Mouse (Mus musculus) limb, embryonic 10.5 days (tissue): ENCODE results near the gene Rnf113a2. TPM values are rescaled to one million over a fixed set of nuclear protein-coding genes. Genes with fewer than 3 reads are reported as not detected.

Experiments
- DNase-seq: peaks from one replicate; pipeline ENCODE4 v3.0.0-alpha.2; 2017; ENCODE audit warnings: low spot score
- H3K27ac ChIP-seq: fragments of 300-500 bp; sonication (generic); 2 replicates; pipeline ENCODE4 v1.5.1; 2016; ENCODE audit warnings: mild to moderate bottlenecking
- H3K27me3 ChIP-seq: fragments of 300-500 bp; sonication (generic); 2 replicates; pipeline ENCODE4 v1.6.1; 2016; ENCODE audit warnings: low read depth, mild to moderate bottlenecking; ENCODE audit not compliant: poor library complexity, severe bottlenecking
- H3K36me3 ChIP-seq: fragments of 300-500 bp; sonication (generic); 2 replicates; pipeline ENCODE4 v1.6.1; 2016; ENCODE audit warnings: mild to moderate bottlenecking, moderate library complexity
- H3K4me1 ChIP-seq: fragments of 300-500 bp; sonication (generic); 2 replicates; pipeline ENCODE4 v1.6.1; 2016
- H3K4me3 ChIP-seq: fragments of 300-500 bp; sonication (generic); 2 replicates; pipeline ENCODE4 v1.5.1; 2016; ENCODE audit warnings: mild to moderate bottlenecking, moderate library complexity
- H3K9me3 ChIP-seq: fragments of 300-500 bp; sonication (generic); replicated peaks from 2 replicates; pipeline ENCODE4 v1.6.1; 2016; ENCODE audit warnings: mild to moderate bottlenecking
- WGBS: fragments of 180-500 bp; shearing (Covaris S2); methylation state at CpG from one replicate; pipeline ENCODE4 v1.1.7; 2016; 5-methylcytosine and 5-hydroxymethylcytosine counted together
- polyA plus RNA-seq: library from polyadenylated mRNA; unstranded; fragments of >200 nt; fragmentation: Nextera tagmentation; extraction: Ambion mirVana; gene quantifications from 2 replicates; pipeline ENCODE4 v1.2.1, GENCODE M21; 2016

Gene Rnf113a2
- 23.1 and 24.8 TPM in 2 replicates for polyA plus RNA-seq

DNA sequence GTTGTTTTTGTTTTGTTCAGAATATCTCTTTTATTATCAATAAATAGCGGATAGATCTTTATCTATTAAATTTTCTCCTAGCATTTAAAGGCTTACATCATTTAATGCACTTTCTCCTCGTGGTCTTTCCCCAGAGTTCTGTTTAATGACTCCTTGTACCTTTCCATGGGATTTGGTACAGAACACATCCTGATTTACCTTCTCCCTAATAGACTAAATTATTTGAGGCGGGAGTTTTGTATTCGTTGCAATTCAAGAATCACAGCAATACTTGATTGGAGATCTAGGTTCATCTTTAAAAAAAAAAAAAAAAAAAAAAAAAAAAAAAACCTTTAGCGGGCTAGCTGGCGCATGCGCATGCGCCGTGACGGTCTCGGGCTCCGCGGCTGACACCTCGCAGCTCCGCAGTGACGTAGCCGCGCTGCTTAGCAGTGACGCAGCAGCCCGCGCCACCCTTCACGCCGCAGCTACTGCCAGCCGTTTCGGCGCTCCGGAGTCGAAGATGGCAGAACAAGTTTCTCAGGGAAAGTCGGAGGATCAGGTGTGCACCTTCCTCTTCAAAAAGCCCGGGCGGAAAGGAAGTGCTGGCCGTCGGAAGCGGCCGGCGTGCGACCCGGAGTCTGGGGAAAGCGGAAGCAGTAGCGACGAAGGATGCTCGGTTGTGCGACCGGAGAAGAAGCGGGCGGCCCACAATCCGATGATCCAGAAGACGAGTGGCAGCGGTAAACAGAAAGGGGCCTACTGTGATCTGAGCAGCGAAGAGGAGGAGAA is at the start of gene Rnf113a2:
Rnf113a2 (plus strand) TSS at position 363 of the 771 bp plus-strand sequence.
- no peaks in the 10 kb centered on the region for H3K27me3 ChIP-seq
- H3K36me3 ChIP-seq, result peaks cover 9% of the 10 kb centered on the region
- WGBS, result 3% methylated on average over 50 of the region's 50 CpGs
- peak; percentile 86 for DNase-seq
- no peaks in the 10 kb centered on the region; the same call in 1 of the 2 replicates for H3K9me3 ChIP-seq
- H3K4me3 ChIP-seq, result peak within 1 kb of the TSS; percentile 70
- H3K4me1 ChIP-seq, result peaks cover 6% of the 10 kb centered on the region
- peak within 1 kb of the TSS; percentile 87 for H3K27ac ChIP-seq

DNA sequence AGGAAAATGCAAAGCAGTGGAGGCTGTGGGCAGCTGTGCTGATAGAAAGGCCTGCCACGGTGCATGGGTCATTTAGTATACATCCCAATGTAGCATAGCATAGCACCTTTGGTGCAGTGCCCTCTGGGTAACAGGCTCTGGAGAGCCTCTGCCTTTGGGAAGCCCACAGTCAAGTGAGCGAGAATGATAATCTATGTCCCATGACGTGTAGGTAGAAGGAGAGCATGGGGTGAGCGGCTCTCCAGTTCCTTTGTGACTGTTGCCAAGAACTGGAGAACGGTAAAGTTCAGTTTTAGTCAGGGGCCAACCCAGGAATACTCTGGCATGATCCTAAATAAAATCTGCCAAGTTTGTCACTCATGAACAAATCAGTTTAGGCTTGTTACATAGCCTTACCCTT is 45.3 kb upstream of the Rnf113a2 start:
- H3K4me1 ChIP-seq, result no peaks in the 10 kb centered on the region
- no peak overlapping the region for H3K27ac ChIP-seq
- H3K9me3 ChIP-seq, result no peaks in the 10 kb centered on the region
- no peak for DNase-seq
- 94% methylated on average over 5 of the region's 5 CpGs for WGBS
- no peak overlapping the region for H3K4me3 ChIP-seq
- peaks cover 83% of the 10 kb centered on the region for H3K36me3 ChIP-seq
- H3K27me3 ChIP-seq, result no peaks in the 10 kb centered on the region

- no peak for DNase-seq
- H3K27ac ChIP-seq, result no peak overlapping the region
- H3K36me3 ChIP-seq, result peaks cover 62% of the 10 kb centered on the region
- H3K4me1 ChIP-seq, result no peaks in the 10 kb centered on the region
- H3K9me3 ChIP-seq, result no peaks in the 10 kb centered on the region
- H3K4me3 ChIP-seq, result no peak overlapping the region
- 92% methylated on average over 6 of the region's 6 CpGs for WGBS
- H3K27me3 ChIP-seq, result no peaks in the 10 kb centered on the region
Measured at GRCm38 (mm10) chr12:84373831-84374481, 43.0 kb upstream of the Rnf113a2 start.

DNA sequence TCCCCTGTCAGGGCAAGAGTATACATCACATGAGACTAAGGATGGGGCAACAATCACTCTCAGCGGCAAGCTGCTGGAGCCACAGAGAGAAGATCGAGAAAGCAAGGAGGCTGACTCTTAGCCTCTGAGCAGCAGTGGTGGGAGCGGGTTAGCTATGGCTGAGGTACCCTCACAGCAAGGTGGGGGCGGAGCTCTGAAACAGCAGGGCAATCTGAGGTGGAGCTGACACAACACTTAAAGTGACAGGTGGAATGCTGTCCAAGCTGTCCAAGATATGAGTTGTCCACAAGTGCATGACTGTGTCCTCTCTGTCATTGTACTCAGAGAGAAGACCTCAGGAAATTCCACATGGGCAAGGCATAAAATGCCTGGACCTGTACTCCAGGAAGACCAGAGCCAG is 34.6 kb upstream of the Rnf113a2 start:
- Histone ChIP-seq H3K27me3 (no peaks in the 10 kb centered on the region), H3K27ac (no peak overlapping the region), H3K9me3 (no peaks in the 10 kb centered on the region), H3K36me3 (no peaks in the 10 kb centered on the region), H3K4me1 (no peaks in the 10 kb centered on the region), H3K4me3 (no peak overlapping the region)
- no peak for DNase-seq
- WGBS, result 85% methylated on average over 4 of the region's 4 CpGs

DNA sequence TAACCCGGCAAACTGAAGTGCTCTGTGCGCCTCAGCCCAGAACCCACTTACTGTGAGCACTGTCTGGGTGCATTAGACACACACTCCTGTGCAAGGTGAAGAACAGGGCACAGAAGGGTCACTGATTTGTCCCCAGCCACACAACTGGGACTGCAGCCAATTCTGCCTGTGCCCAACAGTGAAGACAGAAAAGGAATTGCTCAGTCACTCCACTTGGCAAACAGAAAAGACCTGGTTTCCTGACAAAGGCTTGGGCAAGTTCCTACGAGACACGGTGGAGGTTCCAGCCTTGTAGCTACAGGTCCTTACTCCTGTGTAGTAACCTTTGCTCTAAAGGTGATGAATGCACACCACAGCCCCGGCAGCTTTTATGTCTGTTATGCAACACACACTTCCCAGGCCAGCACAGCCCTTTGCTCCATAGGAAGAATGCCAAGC is 32.3 kb upstream of the Rnf113a2 start:
- Histone ChIP-seq H3K27me3 (no peaks in the 10 kb centered on the region), H3K36me3 (no peaks in the 10 kb centered on the region), H3K4me1 (no peaks in the 10 kb centered on the region), H3K9me3 (no peaks in the 10 kb centered on the region), H3K4me3 (no peak overlapping the region), H3K27ac (no peak overlapping the region)
- no peak for DNase-seq
- WGBS, result 86% methylated on average over 5 of the region's 5 CpGs

GRCm38 (mm10) chr12:84385408-84385807 is 31.6 kb upstream of the Rnf113a2 start:
- no peaks in the 10 kb centered on the region for H3K27me3 ChIP-seq
- DNase-seq, result no peak
- H3K4me1 ChIP-seq, result no peaks in the 10 kb centered on the region
- no peaks in the 10 kb centered on the region for H3K36me3 ChIP-seq
- no peak overlapping the region for H3K27ac ChIP-seq
- 95% methylated on average over 4 of the region's 4 CpGs for WGBS
- no peak overlapping the region for H3K4me3 ChIP-seq
- no peaks in the 10 kb centered on the region for H3K9me3 ChIP-seq

DNA sequence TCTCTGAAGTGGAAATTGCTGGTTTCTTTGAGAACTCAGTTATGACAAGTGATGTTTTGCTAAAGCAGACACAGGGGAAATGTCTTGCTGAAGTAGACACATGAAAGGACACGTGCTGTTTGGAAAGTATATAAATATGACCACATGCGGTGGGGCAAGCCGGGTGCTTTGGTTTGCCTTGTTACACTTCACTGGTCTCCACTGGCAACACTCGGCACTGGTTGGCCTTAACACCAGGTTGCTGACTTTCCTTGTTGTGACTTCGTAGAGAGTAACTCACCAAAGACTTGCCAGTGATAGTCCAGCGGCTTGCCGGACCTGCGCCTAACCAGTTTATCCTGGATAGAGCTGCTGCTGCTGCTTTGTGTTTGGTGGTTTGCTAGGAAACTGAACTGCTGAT is 28.9 kb upstream of the Rnf113a2 start:
- no peaks in the 10 kb centered on the region for H3K4me1 ChIP-seq
- H3K9me3 ChIP-seq, result no peaks in the 10 kb centered on the region
- no peak overlapping the region for H3K27ac ChIP-seq
- H3K36me3 ChIP-seq, result no peaks in the 10 kb centered on the region
- WGBS, result 94% methylated on average over 8 of the region's 8 CpGs
- H3K27me3 ChIP-seq, result no peaks in the 10 kb centered on the region
- DNase-seq, result no peak
- H3K4me3 ChIP-seq, result no peak overlapping the region

GRCm38 (mm10) chr12:84388774-84389400 is 28.1 kb upstream of the Rnf113a2 start:
- no peaks in the 10 kb centered on the region for H3K36me3 ChIP-seq
- H3K27me3 ChIP-seq, result no peaks in the 10 kb centered on the region
- no peak overlapping the region for H3K27ac ChIP-seq
- no peaks in the 10 kb centered on the region for H3K9me3 ChIP-seq
- DNase-seq, result no peak
- H3K4me3 ChIP-seq, result no peak overlapping the region
- WGBS, result 74% methylated on average over 14 of the region's 14 CpGs
- H3K4me1 ChIP-seq, result no peaks in the 10 kb centered on the region

GRCm38 (mm10) chr12:84390336-84390735 is 26.7 kb upstream of the Rnf113a2 start:
- Histone ChIP-seq H3K9me3 (no peaks in the 10 kb centered on the region), H3K4me1 (no peaks in the 10 kb centered on the region), H3K36me3 (no peaks in the 10 kb centered on the region), H3K27me3 (no peaks in the 10 kb centered on the region), H3K27ac (no peak overlapping the region), H3K4me3 (no peak overlapping the region)
- 77% methylated on average over 6 of the region's 6 CpGs for WGBS
- peak; percentile 41 for DNase-seq

- WGBS, result 98% methylated on average over 4 of the region's 4 CpGs
- H3K9me3 ChIP-seq, result no peaks in the 10 kb centered on the region
- no peak overlapping the region for H3K27ac ChIP-seq
Measured at GRCm38 (mm10) chr12:84392681-84393080, 24.3 kb upstream of the Rnf113a2 start.

GRCm38 (mm10) chr12:84393847-84394246 is 23.1 kb upstream of the Rnf113a2 start:
- Histone ChIP-seq H3K36me3 (no peaks in the 10 kb centered on the region), H3K27ac (no peak overlapping the region), H3K9me3 (no peaks in the 10 kb centered on the region), H3K4me3 (no peak overlapping the region), H3K27me3 (no peaks in the 10 kb centered on the region), H3K4me1 (no peaks in the 10 kb centered on the region)
- 89% methylated on average over 5 of the region's 5 CpGs for WGBS
- DNase-seq, result no peak

More at GRCm38 (mm10) chr12:84392681-84393080, 24.3 kb upstream of the Rnf113a2 start:
- H3K4me3 ChIP-seq, result no peak overlapping the region
- H3K4me1 ChIP-seq, result no peaks in the 10 kb centered on the region
- H3K36me3 ChIP-seq, result no peaks in the 10 kb centered on the region
- H3K27me3 ChIP-seq, result no peaks in the 10 kb centered on the region
- no peak for DNase-seq

DNA sequence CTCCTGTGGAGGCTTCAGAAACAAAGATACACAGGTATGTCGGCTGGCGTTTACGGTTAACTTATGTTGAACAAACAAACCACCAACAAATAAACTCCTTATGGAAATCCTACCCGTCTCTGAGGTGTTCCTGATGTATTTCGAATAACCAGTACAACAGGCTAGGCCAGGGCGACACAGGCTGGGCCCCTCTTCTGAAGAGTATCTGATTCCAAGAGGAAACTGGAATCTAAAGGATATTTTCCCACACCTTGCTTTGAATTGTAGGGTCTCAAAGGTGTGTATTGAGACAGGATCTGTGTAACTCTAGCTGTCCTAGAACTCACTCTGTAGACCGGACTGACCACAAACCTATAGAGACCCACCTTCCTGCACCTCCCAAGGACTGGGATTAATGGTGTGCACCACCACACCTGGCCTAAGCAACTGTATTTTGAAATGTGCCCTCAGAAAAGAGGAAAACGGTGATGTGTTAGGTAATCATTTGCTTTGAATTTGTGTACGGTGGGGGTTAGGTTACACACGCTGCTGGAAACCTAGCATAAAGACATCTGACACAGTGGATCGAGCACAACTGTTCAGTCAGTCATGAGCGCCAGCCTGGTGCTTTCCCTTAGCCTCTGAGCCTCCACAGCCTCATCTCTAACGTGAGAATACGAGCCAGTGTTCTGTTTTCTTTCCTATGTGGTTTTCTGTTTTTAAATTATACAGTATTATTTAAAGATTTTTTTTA is 19.9 kb upstream of the Rnf113a2 start:
- WGBS, result 91% methylated on average over 14 of the region's 14 CpGs
- no peaks in the 10 kb centered on the region for H3K27me3 ChIP-seq
- no peaks in the 10 kb centered on the region for H3K36me3 ChIP-seq
- no peak overlapping the region for H3K4me3 ChIP-seq
- H3K4me1 ChIP-seq, result peaks cover 2% of the 10 kb centered on the region; the same call in 1 of the 2 replicates
- no peaks in the 10 kb centered on the region for H3K9me3 ChIP-seq
- no peak for DNase-seq
- H3K27ac ChIP-seq, result no peak overlapping the region
